Mouse (Mus musculus): ENCODE results near the gene Drc3.

- TF ChIP-seq CTCF (IDR thresholded peaks at IDR 0.05; ENCODE audit: low read depth) = no peak
- no peak for TF ChIP-seq EP300 (IDR thresholded peaks at IDR 0.05; ENCODE audit: low read depth)
Measured at GRCm38 (mm10) chr11:60374481-60374880, 21.4 kb downstream of the Drc3 start.

Measured in liver, embryonic 14.5 days (tissue).